Mouse (Mus musculus): Measurements from ENCODE around the gene Gtsf1l. TPM values are rescaled to one million over a fixed set of nuclear protein-coding genes. Genes with fewer than 3 reads are reported as not detected.

Gene Gtsf1l
- total RNA-seq (2021): not detected
- long read RNA-seq, experiment 1: 0 reads
- long read RNA-seq, experiment 2: 0 reads

GRCm38 (mm10) chr2:163087728-163088127 lies at the start of gene Gtsf1l:
Gtsf1l (minus strand) TSS chr2:163087855.
- Histone ChIP-seq H3K27ac (no peak within 1 kb of the TSS), H3K4me3 (no peak within 1 kb of the TSS)
- no peak for TF ChIP-seq CTCF (IDR thresholded peaks at IDR 0.05)
- DNase-seq (ENCODE audit: extremely low spot score in 1 of 2, low spot score in 2 of 2): no peak
- intact Hi-C loops (cut with DNase I): no loop called here

DNA sequence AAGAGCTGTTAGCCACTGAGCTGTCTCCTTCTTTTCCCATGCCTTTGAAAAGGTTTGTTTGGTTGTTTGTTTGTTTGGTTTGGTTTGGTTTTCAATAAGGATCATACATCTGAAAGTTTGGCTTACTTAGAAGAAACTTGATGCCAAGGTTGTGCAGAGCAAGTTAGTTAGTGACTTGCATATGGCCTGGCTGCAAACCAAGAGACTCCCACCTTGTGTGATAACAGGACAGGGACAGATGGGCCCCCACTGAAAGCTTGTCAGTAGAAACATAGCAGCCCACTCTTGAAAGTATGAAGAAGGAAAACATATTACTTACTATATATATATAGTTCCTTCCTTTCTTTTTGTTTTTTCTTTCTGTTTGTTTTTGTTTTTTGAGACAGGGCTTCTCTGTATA lies 49.3 kb upstream of the Gtsf1l start:
- H3K4me3 ChIP-seq: no peak overlapping the region
- intact Hi-C loops (cut with DNase I): no loop called here
- DNase-seq (ENCODE audit: extremely low spot score in 1 of 2, low spot score in 2 of 2): no peak
- no peak for TF ChIP-seq CTCF (IDR thresholded peaks at IDR 0.05)
- H3K27ac ChIP-seq: no peak overlapping the region

- Histone ChIP-seq H3K4me3 (no peak overlapping the region), H3K27ac (no peak overlapping the region)
- no peak for DNase-seq (ENCODE audit: extremely low spot score in 1 of 2, low spot score in 2 of 2)
- no peak for TF ChIP-seq CTCF (IDR thresholded peaks at IDR 0.05)
- intact Hi-C loops (cut with DNase I): no loop called here
Observed at GRCm38 (mm10) chr2:163135931-163136330, 48.3 kb upstream of the Gtsf1l start.

DNA sequence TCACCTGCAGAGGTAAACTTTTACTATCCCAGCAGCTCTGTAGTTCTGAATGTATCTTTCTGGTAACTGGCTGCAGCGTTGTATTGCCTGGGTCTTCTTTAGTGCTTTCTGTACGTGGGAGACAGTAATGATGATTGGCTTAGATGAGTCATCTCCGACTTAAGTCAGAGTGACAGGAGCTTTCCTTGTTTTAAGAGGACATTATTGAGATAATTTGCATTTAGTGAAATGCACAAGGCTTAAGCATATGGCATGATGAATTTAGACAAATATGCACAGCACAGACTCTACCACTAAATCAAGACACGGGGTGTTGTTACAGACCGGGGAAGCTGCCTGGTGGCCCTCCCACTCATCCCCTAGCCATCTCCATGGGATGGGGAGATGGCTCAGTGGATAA lies 44.7 kb upstream of the Gtsf1l start:
- no peak overlapping the region for H3K27ac ChIP-seq
- no peak overlapping the region for H3K4me3 ChIP-seq
- DNase-seq (ENCODE audit: extremely low spot score in 1 of 2, low spot score in 2 of 2): no peak
- intact Hi-C loops (cut with DNase I): loop anchor here (5.0 kb wide), 1 partner anchor 110 kb away; no protein-coding TSS in a partner anchor
- TF ChIP-seq CTCF (IDR thresholded peaks at IDR 0.05): no peak

GRCm38 (mm10) chr2:163130837-163131236 lies 43.2 kb upstream of the Gtsf1l start:
- intact Hi-C loops (cut with DNase I): loop anchor here (5.0 kb wide), 1 partner anchor 111 kb away; no protein-coding TSS in a partner anchor
- no peak for DNase-seq (ENCODE audit: extremely low spot score in 1 of 2, low spot score in 2 of 2)
- no peak overlapping the region for H3K27ac ChIP-seq
- H3K4me3 ChIP-seq: no peak overlapping the region
- no peak for TF ChIP-seq CTCF (IDR thresholded peaks at IDR 0.05)

GRCm38 (mm10) chr2:163123496-163123895 lies 35.8 kb upstream of the Gtsf1l start:
- DNase-seq (ENCODE audit: extremely low spot score in 1 of 2, low spot score in 2 of 2): no peak
- intact Hi-C loops (cut with DNase I): no loop called here
- Histone ChIP-seq H3K27ac (no peak overlapping the region), H3K4me3 (no peak overlapping the region)
- no peak for TF ChIP-seq CTCF (IDR thresholded peaks at IDR 0.05)

- intact Hi-C loops (cut with DNase I): no loop called here
Observed at GRCm38 (mm10) chr2:163122319-163122718, 34.7 kb upstream of the Gtsf1l start.

DNA sequence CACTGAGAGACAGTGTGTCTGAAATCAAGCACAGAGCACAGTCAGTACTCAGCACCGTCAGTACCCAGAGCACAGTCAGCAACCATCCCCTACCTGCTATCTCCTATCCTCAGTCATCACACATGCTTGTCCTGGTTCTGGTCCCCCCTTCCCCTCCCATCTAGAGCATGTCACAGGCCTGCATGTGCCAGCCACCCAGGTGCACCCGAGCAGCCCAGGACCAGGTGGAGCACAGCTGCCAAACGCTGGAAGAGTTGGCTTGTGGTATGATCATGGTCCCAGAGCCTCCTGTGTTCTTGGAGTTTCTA lies 33.7 kb upstream of the Gtsf1l start:
- H3K4me3 ChIP-seq: no peak overlapping the region
- H3K27ac ChIP-seq: no peak overlapping the region
- intact Hi-C loops (cut with DNase I): no loop called here
- no peak for TF ChIP-seq CTCF (IDR thresholded peaks at IDR 0.05)
- no peak for DNase-seq (ENCODE audit: extremely low spot score in 1 of 2, low spot score in 2 of 2)

More at GRCm38 (mm10) chr2:163122319-163122718, 34.7 kb upstream of the Gtsf1l start:
- DNase-seq (ENCODE audit: extremely low spot score in 1 of 2, low spot score in 2 of 2): no peak
- Histone ChIP-seq H3K27ac (no peak overlapping the region), H3K4me3 (no peak overlapping the region)
- no peak for TF ChIP-seq CTCF (IDR thresholded peaks at IDR 0.05)

DNA sequence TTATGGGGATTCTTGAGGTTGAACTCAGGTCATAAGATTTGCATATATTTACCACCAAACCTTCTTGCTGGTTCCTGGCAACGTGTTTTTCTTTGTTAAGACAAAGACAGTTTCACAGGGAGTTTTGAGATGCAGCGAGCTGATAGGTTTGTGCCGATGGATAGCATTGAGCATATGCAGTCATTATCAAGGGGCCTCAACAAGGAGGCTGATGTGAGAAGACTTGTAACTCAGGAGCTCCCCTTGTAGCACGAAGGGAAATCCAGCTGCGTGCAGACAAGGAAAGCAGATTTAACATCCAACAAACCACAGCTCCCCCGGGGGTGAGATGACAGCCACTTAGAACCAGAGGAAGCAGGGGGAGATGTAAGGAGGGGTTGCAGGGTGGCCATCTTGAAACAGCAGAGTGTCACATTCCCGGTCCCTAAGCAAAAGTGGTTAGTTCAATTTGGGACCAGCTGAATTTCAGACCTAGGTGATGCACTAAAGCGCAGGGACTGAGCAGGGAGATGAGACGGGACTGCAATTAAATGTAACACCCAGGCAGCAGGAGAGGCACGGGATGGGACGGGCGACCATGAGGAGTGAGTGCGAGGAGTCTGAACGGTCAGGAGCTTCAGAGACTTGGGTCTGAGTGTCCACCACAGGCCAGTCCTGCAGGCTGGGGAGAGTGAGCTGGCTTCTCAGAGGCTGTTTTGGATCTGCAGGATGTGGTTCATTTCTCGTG lies 33.1 kb upstream of the Gtsf1l start:
- no peak for DNase-seq (ENCODE audit: extremely low spot score in 1 of 2, low spot score in 2 of 2)
- no peak overlapping the region for H3K27ac ChIP-seq
- intact Hi-C loops (cut with DNase I): no loop called here
- TF ChIP-seq CTCF (IDR thresholded peaks at IDR 0.05): no peak
- no peak overlapping the region for H3K4me3 ChIP-seq

DNA sequence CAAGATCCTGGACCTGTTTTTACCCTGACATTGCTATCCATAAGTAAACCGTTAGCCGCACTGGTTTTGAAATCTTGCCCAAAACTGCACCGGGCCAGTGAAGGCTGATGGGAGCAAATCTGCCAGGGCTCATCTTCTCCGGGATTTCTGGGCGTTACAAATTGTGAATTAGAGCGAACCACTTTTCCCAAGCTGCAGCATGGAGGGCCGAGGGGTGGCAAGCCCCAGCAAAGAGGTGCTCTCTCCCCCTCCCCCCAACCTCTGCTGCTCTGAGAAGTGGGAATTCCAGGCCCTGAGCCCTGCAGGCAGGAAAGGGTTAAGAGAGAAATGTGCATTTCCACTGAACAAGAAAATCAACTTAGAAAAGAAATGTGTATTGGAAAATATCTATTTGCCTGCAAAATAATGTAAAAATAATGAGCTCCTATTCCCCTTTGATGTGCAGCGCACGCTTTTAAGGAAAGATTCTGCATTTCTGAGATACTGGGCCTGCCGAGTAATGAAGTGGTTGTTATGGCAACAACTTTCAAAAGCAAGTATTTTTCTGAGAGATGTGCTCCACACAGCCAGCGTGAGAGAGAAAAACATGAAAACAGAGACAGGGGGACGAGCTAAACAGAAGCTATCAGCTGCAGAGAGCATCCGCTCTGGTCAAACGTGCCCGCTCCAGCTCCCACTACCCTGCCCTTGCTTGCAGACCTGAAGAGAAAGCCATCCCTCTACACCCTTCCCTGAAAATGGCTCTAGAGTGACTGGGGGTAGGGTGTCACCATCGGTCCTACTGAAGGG lies 24.0 kb upstream of the Gtsf1l start:
- H3K27ac ChIP-seq: peak overlapping the region; percentile 11; the same call in 1 of the 2 replicates
- intact Hi-C loops (cut with DNase I): no loop called here
- peak in 1 of 2 experiments; percentile 25 for DNase-seq (ENCODE audit: extremely low spot score in 1 of 2, low spot score in 2 of 2)

GRCm38 (mm10) chr2:163110706-163111105 lies 23.1 kb upstream of the Gtsf1l start:
- intact Hi-C loops (cut with DNase I): no loop called here
- Histone ChIP-seq H3K27ac (no peak overlapping the region), H3K4me3 (no peak overlapping the region)
- TF ChIP-seq CTCF (IDR thresholded peaks at IDR 0.05): peak; percentile 13
- no peak for DNase-seq (ENCODE audit: extremely low spot score in 1 of 2, low spot score in 2 of 2)

More for the DNA sequence above, 24.0 kb upstream of the Gtsf1l start:
- TF ChIP-seq CTCF (IDR thresholded peaks at IDR 0.05): no peak
- no peak overlapping the region for H3K4me3 ChIP-seq

- Histone ChIP-seq H3K4me3 (no peak overlapping the region), H3K27ac (no peak overlapping the region)
- no peak for TF ChIP-seq CTCF (IDR thresholded peaks at IDR 0.05)
- intact Hi-C loops (cut with DNase I): no loop called here
- no peak for DNase-seq (ENCODE audit: extremely low spot score in 1 of 2, low spot score in 2 of 2)
Observed at GRCm38 (mm10) chr2:163108385-163108784, 20.7 kb upstream of the Gtsf1l start.

Measured in left cerebral cortex, adult 2 months (tissue).